Mouse (Mus musculus) lung, adult 2 months (tissue): ENCODE data around the gene Cipc.

Source experiments
- CTCF ChIP-seq: fragments of 200-500 bp; IDR thresholded peaks from 2 replicates; pipeline ENCODE4 v1.5.1; 2011; ENCODE audit warnings: mild to moderate bottlenecking, low read length, control low read depth; ENCODE audit not compliant: insufficient read depth
- POLR2A ChIP-seq: fragments of 200-500 bp; IDR thresholded peaks from 2 replicates; pipeline ENCODE4 v1.6.1; 2011; ENCODE audit warnings: low read depth, mild to moderate bottlenecking, control low read depth, low read length, borderline replicate concordance; ENCODE audit errors: extremely low read depth

- TF ChIP-seq CTCF (no peak), POLR2A (no peak)
These were observed 15.7 kb upstream of the Cipc start for GRCm38 (mm10) chr12:86930934-86931729.
